Mouse (Mus musculus): ENCODE data around the gene Prdm10. TPM values are rescaled to one million over a fixed set of nuclear protein-coding genes. Genes with fewer than 3 reads are reported as not detected.

The Prdm10 gene
- 9.4 and 9.6 TPM in 2 replicates for polyA plus RNA-seq (2015; fragmentation: Nextera tagmentation; extraction: Ambion mirVana)

DNA sequence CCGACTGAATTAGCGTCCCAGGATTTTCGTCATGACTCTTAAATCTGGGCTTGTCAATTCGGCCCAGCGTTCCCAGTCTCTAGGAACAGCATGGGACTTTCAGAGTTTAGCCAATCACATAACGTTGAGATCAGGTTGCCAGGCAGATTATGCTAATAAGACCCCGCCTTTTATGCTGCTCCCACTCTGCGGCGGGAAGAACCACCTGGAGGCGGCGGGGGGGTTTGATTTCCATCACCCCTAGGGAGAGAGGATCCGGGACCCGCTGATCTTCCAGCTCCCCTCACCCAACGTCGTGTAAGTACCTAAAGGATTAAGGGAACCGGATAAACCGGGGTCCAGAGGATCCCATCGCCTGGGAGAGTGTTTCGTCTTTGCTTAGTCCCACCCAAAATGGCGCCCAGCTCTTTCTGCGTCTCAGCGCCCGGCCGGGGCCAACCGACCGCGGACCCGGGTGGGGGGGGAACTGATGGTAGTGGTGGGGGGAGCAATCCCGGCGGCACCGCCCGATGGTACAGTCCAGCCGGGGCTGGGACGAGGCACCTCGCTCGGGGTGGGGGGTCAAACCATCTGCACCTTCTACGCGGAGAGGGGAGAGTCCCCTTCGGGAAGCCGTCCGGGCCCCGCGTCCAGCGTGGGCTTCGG is at the start of gene Prdm10:
Gene Prdm10, plus strand, starts transcription at position 173 of the 645 bp plus-strand sequence.
- Histone ChIP-seq H3K36me3 (ENCODE audit: control insufficient read depth, insufficient read depth, low read length) (no peaks in the 10 kb centered on the region), H3K4me1 (ENCODE audit: control insufficient read depth, insufficient read depth, low read length) (peaks cover 22% of the 10 kb centered on the region), H3K9me3 (replicated peaks; ENCODE audit: control insufficient read depth, low read length, poor library complexity, severe bottlenecking) (no peaks in the 10 kb centered on the region), H3K4me3 (ENCODE audit: low read depth, low read length) (peak within 1 kb of the TSS; percentile 85), H3K9ac (ENCODE audit: low read depth, low read length) (peak within 1 kb of the TSS; percentile 97), H3K27ac (ENCODE audit: low read length) (peak within 1 kb of the TSS; percentile 100), H3K27me3 (ENCODE audit: control insufficient read depth, insufficient read depth, low read depth, low read length) (no peaks in the 10 kb centered on the region), H3K4me2 (ENCODE audit: low read length) (peak within 1 kb of the TSS; percentile 95)
- WGBS, result under 1% methylated on average over 41 of the region's 45 CpGs
- peak; percentile 95 for ATAC-seq

DNA sequence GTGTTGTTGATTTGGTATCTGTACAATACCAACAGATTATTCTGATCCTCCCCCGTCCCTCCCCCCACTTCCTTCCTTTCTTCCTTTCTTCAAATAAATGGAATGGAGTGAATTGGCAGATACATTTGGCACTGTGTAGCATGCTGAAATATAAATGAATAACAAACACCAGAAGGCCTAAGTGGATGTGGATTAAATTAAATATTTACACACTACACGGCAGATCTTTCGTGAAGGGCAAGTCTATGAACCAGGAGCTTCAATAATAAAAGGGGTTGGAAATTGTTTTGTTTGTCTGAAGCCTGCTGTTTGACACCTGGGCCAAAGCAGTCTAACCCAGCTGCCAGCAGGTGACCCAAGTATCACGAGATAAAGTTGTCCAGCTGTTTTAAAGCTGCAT is 45.3 kb upstream of the Prdm10 start:
- 47% methylated on average over 4 of the region's 4 CpGs for WGBS
- Histone ChIP-seq H3K4me3 (ENCODE audit: low read depth, low read length) (no peak overlapping the region), H3K36me3 (ENCODE audit: control insufficient read depth, insufficient read depth, low read length) (no peaks in the 10 kb centered on the region), H3K4me2 (ENCODE audit: low read length) (no peak overlapping the region), H3K9me3 (replicated peaks; ENCODE audit: control insufficient read depth, low read length, poor library complexity, severe bottlenecking) (no peaks in the 10 kb centered on the region), H3K4me1 (ENCODE audit: control insufficient read depth, insufficient read depth, low read length) (peaks cover 9% of the 10 kb centered on the region), H3K9ac (ENCODE audit: low read depth, low read length) (no peak overlapping the region), H3K27me3 (ENCODE audit: control insufficient read depth, insufficient read depth, low read depth, low read length) (no peaks in the 10 kb centered on the region), H3K27ac (ENCODE audit: low read length) (no peak overlapping the region)
- no peak for ATAC-seq

DNA sequence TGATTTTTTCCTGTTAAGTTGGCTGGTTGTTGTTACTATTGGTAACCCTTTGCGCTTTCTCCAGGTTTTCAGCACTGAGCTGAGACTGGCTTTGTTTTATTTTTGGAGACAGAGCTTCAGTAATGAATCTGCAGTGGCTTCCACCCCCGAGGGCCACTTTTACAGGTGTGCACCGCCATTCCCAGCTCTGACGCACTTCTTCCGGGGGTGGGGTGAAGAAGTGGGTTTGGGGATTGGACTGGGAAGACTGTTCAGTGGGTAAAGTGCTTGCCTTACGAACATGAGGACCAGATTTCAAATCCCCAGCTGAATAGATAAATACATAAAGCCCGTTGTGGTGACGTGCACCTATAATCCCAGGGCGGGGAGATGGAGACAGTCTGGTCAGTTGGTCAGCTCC is 44.8 kb upstream of the Prdm10 start:
- Histone ChIP-seq H3K4me1 (ENCODE audit: control insufficient read depth, insufficient read depth, low read length) (peaks cover 9% of the 10 kb centered on the region), H3K4me3 (ENCODE audit: low read depth, low read length) (no peak overlapping the region), H3K27me3 (ENCODE audit: control insufficient read depth, insufficient read depth, low read depth, low read length) (no peaks in the 10 kb centered on the region), H3K9me3 (replicated peaks; ENCODE audit: control insufficient read depth, low read length, poor library complexity, severe bottlenecking) (no peaks in the 10 kb centered on the region), H3K27ac (ENCODE audit: low read length) (no peak overlapping the region), H3K4me2 (ENCODE audit: low read length) (no peak overlapping the region), H3K36me3 (ENCODE audit: control insufficient read depth, insufficient read depth, low read length) (no peaks in the 10 kb centered on the region), H3K9ac (ENCODE audit: low read depth, low read length) (0 out of 2 replicates have a peak overlapping the region, but pooled peaks have one; percentile 10)
- 73% methylated on average over 9 of the region's 9 CpGs for WGBS
- no peak for ATAC-seq

DNA sequence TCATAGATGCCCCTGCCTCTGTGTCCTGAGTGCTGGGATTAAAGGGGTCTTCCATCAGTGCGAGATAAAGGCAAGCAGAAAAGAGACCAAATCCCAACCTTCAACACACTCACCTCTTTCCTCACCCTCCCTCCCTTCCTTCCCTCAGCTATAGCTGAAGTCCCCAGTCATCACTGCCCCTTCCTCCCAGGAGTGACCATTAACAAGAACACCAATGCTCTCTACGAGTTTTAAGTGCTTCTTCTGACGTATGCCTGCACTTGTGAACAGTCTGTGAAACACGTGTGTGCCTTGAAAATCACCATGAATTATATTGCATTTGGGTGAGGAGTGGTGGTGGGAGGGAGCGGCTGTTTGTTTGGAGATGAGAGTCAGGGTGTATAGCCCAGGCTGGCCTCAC is 44.3 kb upstream of the Prdm10 start:
- H3K9me3 ChIP-seq (replicated peaks; ENCODE audit: control insufficient read depth, low read length, poor library complexity, severe bottlenecking), result no peaks in the 10 kb centered on the region
- no peak overlapping the region for H3K9ac ChIP-seq (ENCODE audit: low read depth, low read length)
- H3K27me3 ChIP-seq (ENCODE audit: control insufficient read depth, insufficient read depth, low read depth, low read length), result no peaks in the 10 kb centered on the region
- WGBS, result 84% methylated on average over 5 of the region's 5 CpGs
- H3K36me3 ChIP-seq (ENCODE audit: control insufficient read depth, insufficient read depth, low read length), result no peaks in the 10 kb centered on the region
- H3K4me1 ChIP-seq (ENCODE audit: control insufficient read depth, insufficient read depth, low read length), result peaks cover 9% of the 10 kb centered on the region
- no peak overlapping the region for H3K27ac ChIP-seq (ENCODE audit: low read length)
- no peak overlapping the region for H3K4me2 ChIP-seq (ENCODE audit: low read length)
- no peak for ATAC-seq
- H3K4me3 ChIP-seq (ENCODE audit: low read depth, low read length), result no peak overlapping the region

GRCm38 (mm10) chr9:31238526-31238925 is 41.8 kb upstream of the Prdm10 start:
- Histone ChIP-seq H3K4me2 (ENCODE audit: low read length) (no peak overlapping the region), H3K4me3 (ENCODE audit: low read depth, low read length) (no peak overlapping the region), H3K4me1 (ENCODE audit: control insufficient read depth, insufficient read depth, low read length) (peaks cover 4% of the 10 kb centered on the region), H3K27ac (ENCODE audit: low read length) (no peak overlapping the region), H3K27me3 (ENCODE audit: control insufficient read depth, insufficient read depth, low read depth, low read length) (no peaks in the 10 kb centered on the region), H3K9ac (ENCODE audit: low read depth, low read length) (no peak overlapping the region), H3K9me3 (replicated peaks; ENCODE audit: control insufficient read depth, low read length, poor library complexity, severe bottlenecking) (no peaks in the 10 kb centered on the region), H3K36me3 (ENCODE audit: control insufficient read depth, insufficient read depth, low read length) (no peaks in the 10 kb centered on the region)
- ATAC-seq, result no peak
- 90% methylated on average over 2 of the region's 2 CpGs for WGBS

DNA sequence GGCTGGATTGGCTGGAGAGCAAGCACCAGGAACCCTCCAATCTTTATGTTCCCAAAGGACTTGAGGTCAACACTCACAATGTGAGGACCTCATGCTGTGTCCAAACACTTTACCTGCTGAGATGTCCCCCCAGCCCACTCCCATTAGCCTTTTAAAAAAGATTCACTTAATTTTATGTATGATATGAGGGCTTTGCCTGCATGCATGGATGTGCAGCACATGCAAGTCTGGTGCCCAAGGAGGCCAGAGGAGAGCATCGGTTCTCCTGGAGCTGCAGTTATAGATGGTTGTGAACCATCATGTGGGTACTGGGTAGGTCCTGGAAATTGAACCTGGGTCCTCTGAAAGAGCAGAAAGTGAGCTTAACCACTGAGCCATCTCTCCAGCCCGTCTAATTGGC is 40.8 kb upstream of the Prdm10 start:
- H3K27me3 ChIP-seq (ENCODE audit: control insufficient read depth, insufficient read depth, low read depth, low read length), result no peaks in the 10 kb centered on the region
- no peak overlapping the region for H3K4me2 ChIP-seq (ENCODE audit: low read length)
- peaks cover 4% of the 10 kb centered on the region for H3K4me1 ChIP-seq (ENCODE audit: control insufficient read depth, insufficient read depth, low read length)
- no peaks in the 10 kb centered on the region for H3K36me3 ChIP-seq (ENCODE audit: control insufficient read depth, insufficient read depth, low read length)
- H3K9me3 ChIP-seq (replicated peaks; ENCODE audit: control insufficient read depth, low read length, poor library complexity, severe bottlenecking), result no peaks in the 10 kb centered on the region
- ATAC-seq, result no peak
- H3K27ac ChIP-seq (ENCODE audit: low read length), result no peak overlapping the region
- WGBS, result 92% methylated on average over 2 of the region's 2 CpGs
- H3K9ac ChIP-seq (ENCODE audit: low read depth, low read length), result no peak overlapping the region
- H3K4me3 ChIP-seq (ENCODE audit: low read depth, low read length), result no peak overlapping the region

DNA sequence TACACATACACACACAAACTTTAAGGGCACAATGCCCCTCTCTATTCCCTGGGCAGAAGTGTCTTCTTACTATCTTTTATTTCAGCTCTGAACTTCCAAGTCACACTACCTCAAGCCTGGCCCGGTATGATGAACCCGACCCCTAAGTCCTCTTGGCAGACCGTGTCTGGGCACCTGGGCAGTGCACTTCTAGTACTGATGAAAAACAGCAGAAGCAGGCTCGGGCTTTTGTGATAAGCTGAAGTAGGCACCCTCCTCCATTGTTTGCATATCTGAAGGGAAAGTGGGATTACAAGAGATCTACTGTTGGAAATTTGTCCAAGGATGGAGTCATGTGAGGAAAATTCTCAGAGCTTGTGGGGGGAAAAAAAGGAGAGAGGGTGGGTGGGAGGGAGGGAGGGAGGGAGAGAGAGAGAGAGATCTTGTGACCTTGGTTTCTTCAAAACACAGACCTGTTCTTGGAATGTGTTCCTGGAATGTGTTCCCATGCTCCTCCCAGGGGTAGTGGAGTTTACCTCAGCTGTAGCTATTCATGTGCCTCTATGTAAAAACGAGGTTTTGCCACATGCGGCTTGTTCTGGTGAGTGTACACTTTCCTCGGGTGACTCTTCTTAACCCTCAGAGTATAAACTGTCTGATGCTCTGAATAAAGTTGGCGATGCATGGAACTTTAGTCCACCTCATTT is 39.7 kb upstream of the Prdm10 start:
- WGBS, result 85% methylated on average over 8 of the region's 8 CpGs
- no peak overlapping the region for H3K4me3 ChIP-seq (ENCODE audit: low read depth, low read length)
- no peak for ATAC-seq
- H3K27ac ChIP-seq (ENCODE audit: low read length), result no peak overlapping the region
- no peak overlapping the region for H3K4me2 ChIP-seq (ENCODE audit: low read length)
- H3K27me3 ChIP-seq (ENCODE audit: control insufficient read depth, insufficient read depth, low read depth, low read length), result no peaks in the 10 kb centered on the region
- H3K4me1 ChIP-seq (ENCODE audit: control insufficient read depth, insufficient read depth, low read length), result no peaks in the 10 kb centered on the region
- H3K9me3 ChIP-seq (replicated peaks; ENCODE audit: control insufficient read depth, low read length, poor library complexity, severe bottlenecking), result no peaks in the 10 kb centered on the region
- H3K9ac ChIP-seq (ENCODE audit: low read depth, low read length), result no peak overlapping the region
- no peaks in the 10 kb centered on the region for H3K36me3 ChIP-seq (ENCODE audit: control insufficient read depth, insufficient read depth, low read length)

GRCm38 (mm10) chr9:31241208-31241699 is 39.1 kb upstream of the Prdm10 start:
- ATAC-seq, result no peak
- Histone ChIP-seq H3K4me3 (ENCODE audit: low read depth, low read length) (no peak overlapping the region), H3K27me3 (ENCODE audit: control insufficient read depth, insufficient read depth, low read depth, low read length) (no peaks in the 10 kb centered on the region), H3K27ac (ENCODE audit: low read length) (no peak overlapping the region), H3K36me3 (ENCODE audit: control insufficient read depth, insufficient read depth, low read length) (no peaks in the 10 kb centered on the region), H3K9ac (ENCODE audit: low read depth, low read length) (no peak overlapping the region), H3K9me3 (replicated peaks; ENCODE audit: control insufficient read depth, low read length, poor library complexity, severe bottlenecking) (no peaks in the 10 kb centered on the region), H3K4me1 (ENCODE audit: control insufficient read depth, insufficient read depth, low read length) (no peaks in the 10 kb centered on the region), H3K4me2 (ENCODE audit: low read length) (no peak overlapping the region)
- WGBS, result 92% methylated on average over 7 of the region's 7 CpGs

- no peak for ATAC-seq
Observed at GRCm38 (mm10) chr9:31243306-31243938, 36.9 kb upstream of the Prdm10 start.

More at GRCm38 (mm10) chr9:31243306-31243938, 36.9 kb upstream of the Prdm10 start:
- 80% methylated on average over 18 of the region's 18 CpGs for WGBS
- no peaks in the 10 kb centered on the region for H3K36me3 ChIP-seq (ENCODE audit: control insufficient read depth, insufficient read depth, low read length)
- H3K4me2 ChIP-seq (ENCODE audit: low read length), result no peak overlapping the region
- no peaks in the 10 kb centered on the region for H3K9me3 ChIP-seq (replicated peaks; ENCODE audit: control insufficient read depth, low read length, poor library complexity, severe bottlenecking)
- no peaks in the 10 kb centered on the region for H3K27me3 ChIP-seq (ENCODE audit: control insufficient read depth, insufficient read depth, low read depth, low read length)
- H3K9ac ChIP-seq (ENCODE audit: low read depth, low read length), result no peak overlapping the region
- H3K4me1 ChIP-seq (ENCODE audit: control insufficient read depth, insufficient read depth, low read length), result 0 out of 2 replicates have a peak, but pooled peaks cover 2% of the 10 kb centered on the region
- H3K4me3 ChIP-seq (ENCODE audit: low read depth, low read length), result no peak overlapping the region
- no peak overlapping the region for H3K27ac ChIP-seq (ENCODE audit: low read length)

Data from midbrain, embryonic 16.5 days (tissue).